Mouse (Mus musculus) hindbrain, embryonic 15.5 days (tissue): ENCODE results near the gene Vgll4. TPM values are rescaled to one million over a fixed set of nuclear protein-coding genes. Genes with fewer than 3 reads are reported as not detected.
A peak's percentile ranks its signal among the peaks of the same experiment; 100 is the strongest.

ENCODE experiments used
- ATAC-seq: fragments of 200-750 bp; cut with Nextera tagmentation; 2 replicates; pipeline ENCODE4 v1.8.0; 2017; ENCODE audit warnings: low read depth, moderate number of reproducible peaks, moderate TSS enrichment; ENCODE audit not compliant: low FRiP score
- H3K27ac ChIP-seq: fragments of 300-500 bp; sonication (generic); replicated peaks from 2 replicates; pipeline ENCODE4 v1.5.1; 2015; ENCODE audit warnings: mild to moderate bottlenecking, inconsistent platforms
- H3K27me3 ChIP-seq: fragments of 300-500 bp; sonication (generic); 2 replicates; pipeline ENCODE4 v1.6.1; 2015; ENCODE audit warnings: control low read depth, inconsistent platforms
- H3K36me3 ChIP-seq: fragments of 300-500 bp; sonication (generic); 2 replicates; pipeline ENCODE4 v1.6.1; 2015; ENCODE audit warnings: control low read depth, inconsistent platforms
- H3K4me1 ChIP-seq: fragments of 300-500 bp; sonication (generic); replicated peaks from 2 replicates; pipeline ENCODE4 v1.6.1; 2015; ENCODE audit warnings: control low read depth, inconsistent platforms
- H3K4me2 ChIP-seq: fragments of 300-500 bp; sonication (generic); 2 replicates; pipeline ENCODE4 v1.6.1; 2015; ENCODE audit warnings: moderate library complexity, mild to moderate bottlenecking, inconsistent platforms
- H3K4me3 ChIP-seq: fragments of 300-500 bp; sonication (generic); 2 replicates; pipeline ENCODE4 v1.5.1; 2015; ENCODE audit warnings: mild to moderate bottlenecking, inconsistent platforms
- H3K9ac ChIP-seq: fragments of 300-500 bp; sonication (generic); 2 replicates; pipeline ENCODE4 v1.6.1; 2015; ENCODE audit warnings: inconsistent platforms
- H3K9me3 ChIP-seq: fragments of 300-500 bp; sonication (generic); 2 replicates; pipeline ENCODE4 v1.6.1; 2016; ENCODE audit warnings: control low read depth, inconsistent platforms
- WGBS: fragments of 180-500 bp; shearing (Covaris S2); methylation state at CpG from one replicate; pipeline ENCODE4 v1.1.7; 2015; 5-methylcytosine and 5-hydroxymethylcytosine counted together
- polyA plus RNA-seq: library from polyadenylated mRNA; unstranded; fragments of >200 nt; fragmentation: Nextera tagmentation; extraction: Ambion mirVana; gene quantifications from 2 replicates; pipeline ENCODE4 v1.2.1, GENCODE M21; 2015

Gene Vgll4
- polyA plus RNA-seq, result 51.8 and 59.6 TPM in 2 replicates

DNA sequence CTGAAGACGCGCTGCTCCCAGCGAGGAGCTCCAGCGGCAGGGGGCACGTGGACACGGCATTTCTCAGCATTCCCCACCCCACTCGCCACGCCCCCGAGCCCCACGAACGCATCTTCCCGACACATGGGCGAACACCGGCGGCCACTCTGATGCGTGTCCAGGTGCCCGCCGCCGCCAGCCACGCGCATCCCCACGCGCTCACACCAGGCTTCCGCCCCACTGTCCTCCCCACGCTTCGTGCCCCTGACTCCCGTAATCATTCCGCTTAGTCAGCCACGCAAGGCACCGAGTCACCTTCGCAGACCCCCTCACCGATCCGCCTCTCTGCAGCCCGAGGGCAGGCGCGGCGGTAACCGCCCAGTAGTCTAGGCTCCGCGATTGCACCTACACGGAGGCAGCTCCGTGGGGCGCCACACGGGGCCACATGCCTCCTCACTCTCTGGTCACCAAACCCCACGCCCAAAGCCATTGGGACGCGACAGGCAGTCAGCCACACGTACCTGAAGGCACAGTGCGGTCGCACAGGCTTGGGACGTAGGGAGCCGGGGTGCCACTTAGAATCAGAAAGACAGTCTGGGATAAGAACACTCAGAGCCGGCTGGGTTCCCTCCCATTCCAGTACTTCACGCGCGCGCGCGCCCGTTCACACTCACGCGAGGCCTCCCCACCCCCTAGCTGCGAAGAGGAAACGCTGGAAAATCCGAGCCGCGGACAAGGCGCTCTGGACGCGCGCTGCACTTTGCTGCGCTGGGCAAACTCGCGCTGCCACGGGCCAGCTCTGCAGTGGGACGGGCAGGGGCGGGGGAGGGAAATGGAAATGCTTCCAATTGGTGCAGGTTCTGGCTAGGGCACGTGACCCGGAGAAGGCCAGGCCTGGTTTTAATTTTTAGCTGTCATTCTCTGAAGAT is at the start of gene Vgll4:
Gene Vgll4 (minus strand): TSS at position 782 of the 908 bp plus-strand sequence.
- WGBS, result under 1% methylated on average over 79 of the region's 79 CpGs
- Histone ChIP-seq H3K4me3 (peak within 1 kb of the TSS; percentile 71), H3K4me1 (peaks cover 26% of the 10 kb centered on the region), H3K27me3 (no peaks in the 10 kb centered on the region), H3K27ac (peak within 1 kb of the TSS; percentile 80), H3K4me2 (peak within 1 kb of the TSS; percentile 98), H3K9ac (peak within 1 kb of the TSS; percentile 82), H3K9me3 (no peaks in the 10 kb centered on the region), H3K36me3 (no peaks in the 10 kb centered on the region)
- ATAC-seq, result peak; percentile 72

DNA sequence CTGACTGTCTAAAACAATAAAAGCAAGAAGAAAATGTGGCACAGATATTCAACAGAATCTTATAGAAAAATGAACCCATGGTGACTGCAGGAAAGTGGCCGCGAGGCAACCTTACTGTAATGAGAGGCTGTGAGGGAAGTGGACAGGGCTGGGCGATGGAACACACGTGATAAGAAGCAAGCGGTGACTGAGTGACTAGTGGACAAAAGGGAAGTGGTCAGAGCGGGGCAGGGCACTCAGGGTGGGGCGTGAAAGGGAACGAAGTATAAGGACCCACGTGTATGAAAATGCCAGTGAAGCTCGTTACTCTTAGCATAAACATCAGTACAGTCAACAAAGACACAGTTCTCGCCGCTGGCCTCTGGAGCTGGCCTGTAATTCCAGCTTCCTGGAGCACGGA is 45.7 kb upstream of the Vgll4 start:
- no peak overlapping the region for H3K4me2 ChIP-seq
- no peak overlapping the region for H3K4me3 ChIP-seq
- peaks cover 24% of the 10 kb centered on the region; the same call in 1 of the 2 replicates for H3K36me3 ChIP-seq
- ATAC-seq, result no peak
- H3K9me3 ChIP-seq, result no peaks in the 10 kb centered on the region
- WGBS, result 95% methylated on average over 13 of the region's 13 CpGs
- H3K9ac ChIP-seq, result no peak overlapping the region
- H3K4me1 ChIP-seq, result no peaks in the 10 kb centered on the region
- H3K27ac ChIP-seq, result no peak overlapping the region
- no peaks in the 10 kb centered on the region for H3K27me3 ChIP-seq

DNA sequence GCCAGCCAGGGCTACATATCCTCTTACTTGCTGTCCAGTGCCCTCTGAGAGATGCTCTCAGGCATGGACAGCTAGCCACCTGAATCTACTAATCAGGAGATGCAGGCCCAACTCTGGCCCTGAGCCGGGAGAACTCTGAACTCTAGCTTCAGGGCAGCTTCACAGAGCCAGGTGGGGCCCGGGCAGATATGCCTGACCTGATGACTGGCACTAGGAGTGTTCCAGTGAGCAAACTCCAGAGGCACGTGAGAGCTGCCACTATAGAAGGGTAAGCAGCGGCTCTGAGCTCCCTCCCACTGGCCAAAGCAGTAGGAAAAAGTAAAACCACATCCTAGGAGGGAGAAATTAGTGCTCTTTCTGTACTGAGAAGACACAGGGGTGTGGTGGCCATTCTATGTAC is 43.8 kb upstream of the Vgll4 start:
- Histone ChIP-seq H3K27me3 (no peaks in the 10 kb centered on the region), H3K9me3 (no peaks in the 10 kb centered on the region), H3K4me2 (no peak overlapping the region), H3K36me3 (peaks cover 17% of the 10 kb centered on the region; the same call in 1 of the 2 replicates), H3K9ac (no peak overlapping the region), H3K27ac (no peak overlapping the region), H3K4me3 (no peak overlapping the region), H3K4me1 (no peaks in the 10 kb centered on the region)
- WGBS, result 95% methylated on average over 4 of the region's 4 CpGs
- no peak for ATAC-seq

DNA sequence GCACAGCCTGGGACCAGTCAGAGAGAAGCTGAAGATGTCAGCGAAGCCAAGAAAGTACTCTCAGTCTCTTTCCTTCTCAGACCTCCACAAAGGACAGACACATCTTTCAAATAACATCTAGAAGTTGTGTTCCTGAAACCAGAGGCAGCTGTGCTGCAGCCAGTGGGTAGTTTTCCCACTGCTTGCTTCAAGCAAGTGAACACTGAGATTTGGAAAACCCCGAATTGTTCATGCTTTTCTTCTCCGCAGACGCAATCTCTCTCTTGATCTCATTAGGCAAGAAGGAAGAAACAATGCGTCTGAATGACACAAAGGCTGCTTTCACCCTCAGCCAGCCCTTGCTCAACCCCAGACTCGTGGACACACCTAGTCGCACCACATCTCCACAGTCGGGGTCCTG is 42.0 kb upstream of the Vgll4 start:
- H3K4me2 ChIP-seq, result no peak overlapping the region
- no peak for ATAC-seq
- H3K36me3 ChIP-seq, result peaks cover 17% of the 10 kb centered on the region; the same call in 1 of the 2 replicates
- H3K27me3 ChIP-seq, result no peaks in the 10 kb centered on the region
- H3K4me1 ChIP-seq, result no peaks in the 10 kb centered on the region; the same call in 1 of the 2 replicates
- H3K9me3 ChIP-seq, result no peaks in the 10 kb centered on the region
- no peak overlapping the region for H3K27ac ChIP-seq
- H3K4me3 ChIP-seq, result no peak overlapping the region
- WGBS, result 84% methylated on average over 8 of the region's 8 CpGs
- no peak overlapping the region for H3K9ac ChIP-seq

GRCm38 (mm10) chr6:115010815-115011214 is 41.0 kb upstream of the Vgll4 start:
- no peak for ATAC-seq
- no peak overlapping the region for H3K27ac ChIP-seq
- 85% methylated on average over 9 of the region's 9 CpGs for WGBS

GRCm38 (mm10) chr6:115010304-115010703 is 40.5 kb upstream of the Vgll4 start:
- H3K27me3 ChIP-seq, result no peaks in the 10 kb centered on the region
- peaks cover 17% of the 10 kb centered on the region; the same call in 1 of the 2 replicates for H3K36me3 ChIP-seq
- no peaks in the 10 kb centered on the region; the same call in 1 of the 2 replicates for H3K4me1 ChIP-seq
- no peaks in the 10 kb centered on the region for H3K9me3 ChIP-seq
- no peak for ATAC-seq
- H3K4me3 ChIP-seq, result no peak overlapping the region
- no peak overlapping the region for H3K9ac ChIP-seq
- H3K4me2 ChIP-seq, result no peak overlapping the region
- H3K27ac ChIP-seq, result no peak overlapping the region
- 87% methylated on average over 9 of the region's 9 CpGs for WGBS

More at GRCm38 (mm10) chr6:115010815-115011214, 41.0 kb upstream of the Vgll4 start:
- H3K4me3 ChIP-seq, result no peak overlapping the region
- H3K27me3 ChIP-seq, result no peaks in the 10 kb centered on the region
- H3K36me3 ChIP-seq, result peaks cover 17% of the 10 kb centered on the region; the same call in 1 of the 2 replicates
- H3K9ac ChIP-seq, result no peak overlapping the region
- H3K9me3 ChIP-seq, result no peaks in the 10 kb centered on the region
- H3K4me2 ChIP-seq, result no peak overlapping the region
- no peaks in the 10 kb centered on the region; the same call in 1 of the 2 replicates for H3K4me1 ChIP-seq

DNA sequence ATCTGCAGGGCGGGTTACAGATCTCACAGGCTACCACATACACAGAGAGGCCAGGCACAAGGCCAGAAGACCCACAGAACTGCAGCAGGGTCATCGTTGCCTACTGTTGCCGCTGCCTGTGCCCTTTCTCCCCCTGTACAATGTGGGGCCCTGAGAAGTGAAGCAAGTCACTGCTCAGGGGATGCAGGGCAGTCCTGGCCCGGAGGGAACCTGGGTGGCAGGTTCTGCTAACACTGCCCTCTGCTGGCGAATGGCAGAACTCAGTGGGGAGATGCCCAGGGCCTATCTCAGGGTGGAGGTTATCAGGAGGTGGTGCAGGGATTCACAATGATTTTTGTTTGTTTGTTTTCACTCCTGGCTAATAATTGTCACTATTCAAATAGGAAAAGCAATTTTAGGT is 37.9 kb upstream of the Vgll4 start:
- peaks cover 11% of the 10 kb centered on the region; the same call in 1 of the 2 replicates for H3K36me3 ChIP-seq
- no peaks in the 10 kb centered on the region for H3K27me3 ChIP-seq
- 35% methylated on average over 5 of the region's 5 CpGs for WGBS
- H3K4me1 ChIP-seq, result no peaks in the 10 kb centered on the region; the same call in 1 of the 2 replicates
- no peaks in the 10 kb centered on the region for H3K9me3 ChIP-seq
- H3K9ac ChIP-seq, result no peak overlapping the region
- H3K27ac ChIP-seq, result no peak overlapping the region
- H3K4me2 ChIP-seq, result no peak overlapping the region
- 0 out of 2 replicates have a peak, but pooled peaks have one; percentile 73 for ATAC-seq
- no peak overlapping the region for H3K4me3 ChIP-seq

GRCm38 (mm10) chr6:115006948-115007347 is 37.2 kb upstream of the Vgll4 start:
- no peak for ATAC-seq
- Histone ChIP-seq H3K4me1 (no peaks in the 10 kb centered on the region; the same call in 1 of the 2 replicates), H3K9me3 (no peaks in the 10 kb centered on the region), H3K9ac (no peak overlapping the region), H3K27ac (no peak overlapping the region), H3K4me2 (no peak overlapping the region), H3K27me3 (no peaks in the 10 kb centered on the region), H3K36me3 (peaks cover 14% of the 10 kb centered on the region; the same call in 1 of the 2 replicates), H3K4me3 (no peak overlapping the region)
- 62% methylated on average over 6 of the region's 6 CpGs for WGBS

DNA sequence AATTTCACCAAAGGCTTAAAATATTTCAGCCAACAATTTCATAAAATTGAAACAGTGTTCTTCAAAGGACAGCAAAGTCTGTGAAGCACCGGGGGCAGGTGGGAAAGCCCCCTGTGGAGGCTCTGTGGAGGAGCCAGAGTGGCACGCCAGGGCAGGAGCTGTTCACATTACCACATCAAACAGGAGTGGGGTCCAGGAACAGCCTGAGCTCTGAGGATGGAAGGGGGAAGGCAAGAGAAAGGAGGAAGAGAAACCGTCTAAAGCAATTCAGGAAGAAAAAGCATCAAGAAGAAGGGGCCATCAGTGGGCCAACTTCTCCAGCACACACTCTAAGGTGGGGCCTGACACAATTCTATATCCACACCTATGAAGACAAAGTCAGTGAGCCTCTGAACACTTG is 36.3 kb upstream of the Vgll4 start:
- 72% methylated on average over 3 of the region's 3 CpGs for WGBS
- Histone ChIP-seq H3K9me3 (no peaks in the 10 kb centered on the region), H3K27me3 (no peaks in the 10 kb centered on the region), H3K4me1 (no peaks in the 10 kb centered on the region; the same call in 1 of the 2 replicates), H3K27ac (no peak overlapping the region), H3K4me2 (no peak overlapping the region), H3K36me3 (peaks cover 9% of the 10 kb centered on the region; the same call in 1 of the 2 replicates), H3K4me3 (no peak overlapping the region), H3K9ac (no peak overlapping the region)
- ATAC-seq, result no peak

DNA sequence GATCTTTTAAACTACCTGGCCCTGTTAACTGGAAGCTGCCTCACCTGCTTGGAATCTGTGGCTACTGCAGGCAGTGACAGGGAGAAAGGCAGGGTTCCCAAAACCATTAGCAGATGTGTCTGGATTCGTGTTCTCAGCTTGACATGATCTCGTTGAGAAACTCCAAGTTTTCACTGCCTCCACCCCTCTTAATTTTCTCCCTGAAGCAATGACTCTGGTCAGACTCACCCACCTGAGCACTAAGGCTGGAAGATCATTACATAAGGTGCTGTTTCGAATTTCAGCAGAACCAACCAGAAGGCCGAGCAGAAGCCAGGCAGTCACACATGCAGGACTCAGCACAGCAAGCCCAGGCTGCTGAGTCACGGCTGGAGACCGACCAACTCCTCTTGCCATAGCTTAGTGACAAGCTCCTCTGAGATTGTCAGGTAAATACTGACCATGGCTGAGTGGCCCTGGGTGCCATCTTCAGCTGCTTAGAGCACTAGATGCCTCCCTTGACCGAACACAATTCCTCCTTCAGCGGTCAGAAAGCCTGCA is 35.6 kb upstream of the Vgll4 start:
- no peak overlapping the region for H3K4me3 ChIP-seq
- WGBS, result 89% methylated on average over 8 of the region's 8 CpGs
- H3K9me3 ChIP-seq, result no peaks in the 10 kb centered on the region
- H3K4me2 ChIP-seq, result no peak overlapping the region
- H3K36me3 ChIP-seq, result 0 out of 2 replicates have a peak, but pooled peaks cover 3% of the 10 kb centered on the region
- no peaks in the 10 kb centered on the region; the same call in 1 of the 2 replicates for H3K4me1 ChIP-seq
- no peak for ATAC-seq
- no peak overlapping the region for H3K9ac ChIP-seq
- H3K27ac ChIP-seq, result no peak overlapping the region
- no peaks in the 10 kb centered on the region for H3K27me3 ChIP-seq

DNA sequence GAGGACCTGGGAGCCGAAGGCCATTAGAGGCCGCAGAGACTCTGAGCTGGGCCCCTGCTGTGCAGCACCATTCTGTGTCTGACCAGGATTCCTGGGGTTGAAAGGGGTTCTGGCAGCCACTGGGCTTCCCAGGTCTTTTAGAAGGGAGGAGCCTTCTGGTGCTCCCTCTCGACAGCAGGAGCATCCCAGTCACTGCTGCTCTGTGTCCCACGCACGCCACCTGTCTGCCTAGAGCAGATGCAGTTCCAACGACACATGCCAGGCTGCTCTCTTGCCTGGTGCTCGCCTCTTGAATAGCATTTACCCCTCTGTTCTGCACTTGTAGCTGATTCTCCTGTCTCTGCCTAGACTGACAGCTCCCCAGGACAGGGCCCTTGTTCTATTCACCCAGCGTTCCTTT is 34.8 kb upstream of the Vgll4 start:
- ATAC-seq, result no peak
- Histone ChIP-seq H3K4me3 (no peak overlapping the region), H3K27ac (no peak overlapping the region), H3K4me1 (no peaks in the 10 kb centered on the region; the same call in 1 of the 2 replicates), H3K27me3 (no peaks in the 10 kb centered on the region), H3K36me3 (0 out of 2 replicates have a peak, but pooled peaks cover 3% of the 10 kb centered on the region), H3K9me3 (no peaks in the 10 kb centered on the region), H3K4me2 (no peak overlapping the region), H3K9ac (no peak overlapping the region)
- 76% methylated on average over 8 of the region's 8 CpGs for WGBS
